Mouse (Mus musculus) C2C12 (cell line): ENCODE data around the gene Ltbp4.

Experiments
- CTCF ChIP-seq: IDR thresholded peaks from one replicate; pipeline ENCODE4 v1.5.1; 2011; ENCODE audit not compliant: control insufficient read depth, insufficient read depth, insufficient read length
- MAX ChIP-seq: IDR thresholded peaks from one replicate; pipeline ENCODE4 v1.6.1; 2011; ENCODE audit warnings: mild to moderate bottlenecking, control low read depth

GRCm38 (mm10) chr7:27276021-27276420 lies 61.5 kb downstream of the Ltbp4 start:
- TF ChIP-seq CTCF (no peak), MAX (no peak)
